In the genomic region with DNA sequence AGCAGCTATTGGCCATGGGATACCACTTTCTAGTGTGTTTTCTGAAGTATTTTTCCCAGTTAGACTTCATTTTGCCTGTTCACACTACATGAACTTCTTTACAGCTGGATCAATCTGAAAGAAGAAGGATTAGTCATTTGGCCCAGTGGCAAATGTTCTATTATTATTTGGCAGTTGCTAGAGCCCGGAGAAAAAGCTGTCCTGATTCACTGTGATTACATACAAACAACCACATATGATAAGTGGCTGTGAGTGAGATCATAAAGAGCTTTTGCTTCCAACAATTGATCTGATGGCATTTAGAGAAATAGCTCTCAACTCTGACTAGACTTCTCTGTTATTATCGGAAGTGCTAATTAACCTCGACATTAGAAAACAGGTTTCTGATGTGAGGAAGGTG, we compare ENCODE assay signal across 20 mouse cellular contexts.
"Had no signal": no experiment of that assay in that cellular context is flagged by ENCODE, and none has a peak within 500 bp of the region (broad histone marks: within the 10 kb centered on the region; RNA-seq: fewer than 3 reads in every experiment).

No protein-coding gene starts in this region.

- DNase-seq: kidney, adult 2 months; kidney, postnatal 25 days; liver; lung, adult 18-20 months; lung, postnatal 10 days; right cerebral cortex, postnatal 25 days; spleen, adult 18-20 months; thymus, postnatal 25 days had no signal

- ATAC-seq: liver, embryonic 12.5 days; midbrain, embryonic 15.5 days had no signal

- H3K27ac ChIP-seq: kidney, postnatal 0 days; limb, embryonic 10.5 days; limb, embryonic 13.5 days; liver, embryonic 12.5 days; liver, embryonic 15.5 days; lung, embryonic 15.5 days; macrophage; midbrain, embryonic 12.5 days; midbrain, embryonic 15.5 days; neural tube, embryonic 12.5 days; neural tube, embryonic 15.5 days; stomach, embryonic 15.5 days had no signal

- H3K4me2 ChIP-seq: limb, embryonic 13.5 days; liver, embryonic 12.5 days; liver, embryonic 15.5 days; lung, embryonic 15.5 days; midbrain, embryonic 12.5 days; midbrain, embryonic 15.5 days; neural tube, embryonic 12.5 days; neural tube, embryonic 15.5 days; stomach, embryonic 15.5 days had no signal

- H3K27me3 ChIP-seq: limb, embryonic 13.5 days; liver, embryonic 12.5 days; liver, embryonic 15.5 days; lung, embryonic 15.5 days; midbrain, embryonic 12.5 days; midbrain, embryonic 15.5 days; neural tube, embryonic 12.5 days; neural tube, embryonic 15.5 days; stomach, embryonic 15.5 days had no signal

- H3K9me3 ChIP-seq: limb, embryonic 10.5 days; limb, embryonic 13.5 days; liver, embryonic 12.5 days; liver, embryonic 15.5 days; lung, embryonic 15.5 days; midbrain, embryonic 12.5 days; midbrain, embryonic 15.5 days; neural tube, embryonic 15.5 days; stomach, embryonic 15.5 days had no signal

- H3K4me3 ChIP-seq: limb, embryonic 10.5 days; limb, embryonic 13.5 days; liver, embryonic 12.5 days; liver, embryonic 15.5 days; lung, embryonic 15.5 days; midbrain, embryonic 12.5 days; midbrain, embryonic 15.5 days; neural tube, embryonic 12.5 days; neural tube, embryonic 15.5 days; stomach, embryonic 15.5 days had no signal

- H3K4me1 ChIP-seq: limb, embryonic 10.5 days; limb, embryonic 13.5 days; liver, embryonic 12.5 days; liver, embryonic 15.5 days; midbrain, embryonic 12.5 days; midbrain, embryonic 15.5 days; neural tube, embryonic 12.5 days; neural tube, embryonic 15.5 days; stomach, embryonic 15.5 days had no signal

- H3K9ac ChIP-seq: limb, embryonic 13.5 days; liver, embryonic 12.5 days; liver, embryonic 15.5 days; lung, embryonic 15.5 days; midbrain, embryonic 12.5 days; midbrain, embryonic 15.5 days; neural tube, embryonic 12.5 days; neural tube, embryonic 15.5 days; stomach, embryonic 15.5 days had no signal

- H3K36me3 ChIP-seq: limb, embryonic 10.5 days; limb, embryonic 13.5 days; liver, embryonic 12.5 days; liver, embryonic 15.5 days; lung, embryonic 15.5 days; midbrain, embryonic 12.5 days; midbrain, embryonic 15.5 days; neural tube, embryonic 12.5 days; stomach, embryonic 15.5 days had no signal
